Mouse (Mus musculus) erythroblast, embryonic 14.5 days (primary cell): ENCODE results near the gene Selenow.

Experiments
- GATA1 ChIP-seq: IDR thresholded peaks from 2 replicates; pipeline ENCODE4 v1.6.1; 2012; ENCODE audit warnings: low read length, inconsistent platforms, mixed read lengths
- TAL1 ChIP-seq: IDR thresholded peaks from 3 replicates; pipeline ENCODE4 v1.6.1; 2012; ENCODE audit warnings: low read length, inconsistent platforms, mixed read lengths

GRCm38 (mm10) chr7:15933437-15934359, 11.5 kb upstream of the Selenow start:
- no peak for TF ChIP-seq GATA1
- no peak for TF ChIP-seq TAL1
